Mouse (Mus musculus): ENCODE measurements around the gene Zcchc14. TPM values are rescaled to one million over a fixed set of nuclear protein-coding genes. Genes with fewer than 3 reads are reported as not detected.

Zcchc14 gene
- 37.0 and 41.0 TPM in 2 replicates for polyA plus RNA-seq (2012; rRNA removed)

GRCm38 (mm10) chr8:121652774-121653323 is at the start of gene Zcchc14:
Gene Zcchc14, minus strand, starts transcription at chr8:121652901.
- DNase-seq = peak; percentile 98 to 100
- Histone ChIP-seq H3K4me1 (ENCODE audit: control insufficient read depth, insufficient read depth, low read length) (peaks cover 28% of the 10 kb centered on the region), H3K4me3 (replicated peaks; ENCODE audit: insufficient read depth, low read depth, low read length) (peak within 1 kb of the TSS; percentile 71), H3K27ac (ENCODE audit: insufficient read depth, low read length) (peak within 1 kb of the TSS; percentile 97), H3K27me3 (ENCODE audit: control insufficient read depth, insufficient read depth, low read length) (no peaks in the 10 kb centered on the region)
- TF ChIP-seq CTCF (IDR thresholded peaks at IDR 0.05; ENCODE audit: borderline replicate concordance, insufficient read depth, low read depth, low read length) (no peak), POLR2A (IDR thresholded peaks at IDR 0.05; ENCODE audit: borderline replicate concordance, insufficient read depth, low read length) (no peak; the same call in none of the 2 replicates)
- WGBS = under 1% methylated on average over 67 of the region's 67 CpGs

GRCm38 (mm10) chr8:121699936-121700335 is 47.2 kb upstream of the Zcchc14 start:
- Histone ChIP-seq H3K4me1 (ENCODE audit: control insufficient read depth, insufficient read depth, low read length) (peaks cover 56% of the 10 kb centered on the region), H3K27ac (ENCODE audit: insufficient read depth, low read length) (peak overlapping the region; percentile 67), H3K4me3 (replicated peaks; ENCODE audit: insufficient read depth, low read depth, low read length) (no peak overlapping the region), H3K27me3 (ENCODE audit: control insufficient read depth, insufficient read depth, low read length) (no peaks in the 10 kb centered on the region)
- DNase-seq = peak; percentile 99
- WGBS = 17% methylated on average over 2 of the region's 2 CpGs
- TF ChIP-seq CTCF (IDR thresholded peaks at IDR 0.05; ENCODE audit: borderline replicate concordance, insufficient read depth, low read depth, low read length) (no peak; the same call in 1 of the 2 replicates), POLR2A (IDR thresholded peaks at IDR 0.05; ENCODE audit: borderline replicate concordance, insufficient read depth, low read length) (no peak)

- TF ChIP-seq CTCF (IDR thresholded peaks at IDR 0.05; ENCODE audit: borderline replicate concordance, insufficient read depth, low read depth, low read length) (no peak), POLR2A (IDR thresholded peaks at IDR 0.05; ENCODE audit: borderline replicate concordance, insufficient read depth, low read length) (no peak)
- Histone ChIP-seq H3K27ac (ENCODE audit: insufficient read depth, low read length) (peak overlapping the region; percentile 95), H3K4me3 (replicated peaks; ENCODE audit: insufficient read depth, low read depth, low read length) (no peak overlapping the region), H3K4me1 (ENCODE audit: control insufficient read depth, insufficient read depth, low read length) (peaks cover 55% of the 10 kb centered on the region), H3K27me3 (ENCODE audit: control insufficient read depth, insufficient read depth, low read length) (no peaks in the 10 kb centered on the region)
- 7% methylated on average over 9 of the region's 9 CpGs for WGBS
- DNase-seq = no peak
These were observed 46.0 kb upstream of the Zcchc14 start for GRCm38 (mm10) chr8:121698615-121699101.

GRCm38 (mm10) chr8:121697735-121698614 is 45.3 kb upstream of the Zcchc14 start:
- H3K27me3 ChIP-seq (ENCODE audit: control insufficient read depth, insufficient read depth, low read length) = no peaks in the 10 kb centered on the region
- TF ChIP-seq CTCF (IDR thresholded peaks at IDR 0.05; ENCODE audit: borderline replicate concordance, insufficient read depth, low read depth, low read length) (no peak), POLR2A (IDR thresholded peaks at IDR 0.05; ENCODE audit: borderline replicate concordance, insufficient read depth, low read length) (no peak)
- peak overlapping the region; percentile 63 for H3K27ac ChIP-seq (ENCODE audit: insufficient read depth, low read length)
- peaks cover 55% of the 10 kb centered on the region for H3K4me1 ChIP-seq (ENCODE audit: control insufficient read depth, insufficient read depth, low read length)
- H3K4me3 ChIP-seq (replicated peaks; ENCODE audit: insufficient read depth, low read depth, low read length) = peak overlapping the region; percentile 8
- peak; percentile 78 to 84 for DNase-seq
- WGBS = 6% methylated on average over 17 of the region's 17 CpGs

GRCm38 (mm10) chr8:121695585-121696184 is 43.0 kb upstream of the Zcchc14 start:
- H3K4me3 ChIP-seq (replicated peaks; ENCODE audit: insufficient read depth, low read depth, low read length) = no peak overlapping the region
- H3K27ac ChIP-seq (ENCODE audit: insufficient read depth, low read length) = no peak overlapping the region
- peaks cover 42% of the 10 kb centered on the region for H3K4me1 ChIP-seq (ENCODE audit: control insufficient read depth, insufficient read depth, low read length)
- WGBS = 39% methylated on average over 6 of the region's 6 CpGs
- no peak for TF ChIP-seq CTCF (IDR thresholded peaks at IDR 0.05; ENCODE audit: borderline replicate concordance, insufficient read depth, low read depth, low read length)
- TF ChIP-seq POLR2A (IDR thresholded peaks at IDR 0.05; ENCODE audit: borderline replicate concordance, insufficient read depth, low read length) = no peak
- H3K27me3 ChIP-seq (ENCODE audit: control insufficient read depth, insufficient read depth, low read length) = no peaks in the 10 kb centered on the region
- DNase-seq = peak; percentile 47 to 50

- DNase-seq = peak; percentile 63 to 83
- TF ChIP-seq POLR2A (IDR thresholded peaks at IDR 0.05; ENCODE audit: borderline replicate concordance, insufficient read depth, low read length) (no peak), CTCF (IDR thresholded peaks at IDR 0.05; ENCODE audit: borderline replicate concordance, insufficient read depth, low read depth, low read length) (peak; percentile 97)
- H3K4me1 ChIP-seq (ENCODE audit: control insufficient read depth, insufficient read depth, low read length) = peaks cover 35% of the 10 kb centered on the region
- H3K4me3 ChIP-seq (replicated peaks; ENCODE audit: insufficient read depth, low read depth, low read length) = no peak overlapping the region
- no peaks in the 10 kb centered on the region for H3K27me3 ChIP-seq (ENCODE audit: control insufficient read depth, insufficient read depth, low read length)
- no peak overlapping the region for H3K27ac ChIP-seq (ENCODE audit: insufficient read depth, low read length)
- WGBS = 52% methylated on average over 4 of the region's 4 CpGs
These were observed 41.8 kb upstream of the Zcchc14 start for GRCm38 (mm10) chr8:121694453-121694852.

- no peak for TF ChIP-seq CTCF (IDR thresholded peaks at IDR 0.05; ENCODE audit: borderline replicate concordance, insufficient read depth, low read depth, low read length)
- no peak for TF ChIP-seq POLR2A (IDR thresholded peaks at IDR 0.05; ENCODE audit: borderline replicate concordance, insufficient read depth, low read length)
- DNase-seq = no peak
- Histone ChIP-seq H3K27me3 (ENCODE audit: control insufficient read depth, insufficient read depth, low read length) (no peaks in the 10 kb centered on the region), H3K4me3 (replicated peaks; ENCODE audit: insufficient read depth, low read depth, low read length) (no peak overlapping the region), H3K27ac (ENCODE audit: insufficient read depth, low read length) (no peak overlapping the region), H3K4me1 (ENCODE audit: control insufficient read depth, insufficient read depth, low read length) (peaks cover 16% of the 10 kb centered on the region)
- 75% methylated on average over 5 of the region's 5 CpGs for WGBS
These were observed 35.8 kb upstream of the Zcchc14 start for GRCm38 (mm10) chr8:121688496-121688895.
